Mouse (Mus musculus) right cerebral cortex, postnatal 4 days (tissue): ENCODE data around the gene Arntl.
"Not testable (repeated sequence)": the region's sequence is repeated elsewhere in the genome, so short reads cannot be mapped to it uniquely, and the experiment has no call there.

Source experiments
- DNase-seq: peaks from one replicate; pipeline ENCODE4 v3.0.0-alpha.2; 2022

The Arntl gene

DNA sequence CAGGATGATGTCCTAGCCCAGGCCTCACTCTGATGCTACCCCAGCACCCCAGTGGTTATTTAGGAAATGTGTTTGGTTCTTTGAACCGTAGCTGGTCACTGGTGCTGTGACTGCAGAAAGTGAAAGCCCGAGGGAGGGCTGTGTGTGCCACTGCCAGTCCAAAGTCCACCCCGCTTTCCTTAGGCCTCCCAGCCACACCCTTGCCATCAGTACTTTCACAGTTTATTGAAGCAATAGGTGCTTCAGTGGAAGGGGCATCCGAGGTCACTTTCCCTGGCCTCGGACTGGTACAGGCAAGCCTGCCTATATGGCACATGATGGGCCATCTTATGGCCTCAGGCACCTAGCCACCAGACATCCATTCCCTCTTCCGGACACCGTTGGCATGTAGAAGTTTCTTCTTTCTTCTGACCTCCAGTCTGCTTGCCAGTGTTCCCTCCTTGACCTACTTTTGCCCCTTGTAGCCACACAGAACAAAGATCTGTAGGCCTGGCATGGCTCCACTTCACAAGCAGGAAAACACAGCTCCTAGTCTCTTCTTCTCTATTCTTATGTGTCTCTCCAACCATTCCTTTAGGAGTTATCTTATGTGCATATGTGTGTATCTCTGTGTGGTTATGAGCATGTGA lies 46.6 kb downstream of the Arntl start:
- no peak for DNase-seq

GRCm38 (mm10) chr7:113256046-113256445 lies 48.8 kb downstream of the Arntl start:
- peak; percentile 43 for DNase-seq

GRCm38 (mm10) chr7:113258430-113258829 lies 51.2 kb downstream of the Arntl start:
- DNase-seq, result peak; percentile 25

DNA sequence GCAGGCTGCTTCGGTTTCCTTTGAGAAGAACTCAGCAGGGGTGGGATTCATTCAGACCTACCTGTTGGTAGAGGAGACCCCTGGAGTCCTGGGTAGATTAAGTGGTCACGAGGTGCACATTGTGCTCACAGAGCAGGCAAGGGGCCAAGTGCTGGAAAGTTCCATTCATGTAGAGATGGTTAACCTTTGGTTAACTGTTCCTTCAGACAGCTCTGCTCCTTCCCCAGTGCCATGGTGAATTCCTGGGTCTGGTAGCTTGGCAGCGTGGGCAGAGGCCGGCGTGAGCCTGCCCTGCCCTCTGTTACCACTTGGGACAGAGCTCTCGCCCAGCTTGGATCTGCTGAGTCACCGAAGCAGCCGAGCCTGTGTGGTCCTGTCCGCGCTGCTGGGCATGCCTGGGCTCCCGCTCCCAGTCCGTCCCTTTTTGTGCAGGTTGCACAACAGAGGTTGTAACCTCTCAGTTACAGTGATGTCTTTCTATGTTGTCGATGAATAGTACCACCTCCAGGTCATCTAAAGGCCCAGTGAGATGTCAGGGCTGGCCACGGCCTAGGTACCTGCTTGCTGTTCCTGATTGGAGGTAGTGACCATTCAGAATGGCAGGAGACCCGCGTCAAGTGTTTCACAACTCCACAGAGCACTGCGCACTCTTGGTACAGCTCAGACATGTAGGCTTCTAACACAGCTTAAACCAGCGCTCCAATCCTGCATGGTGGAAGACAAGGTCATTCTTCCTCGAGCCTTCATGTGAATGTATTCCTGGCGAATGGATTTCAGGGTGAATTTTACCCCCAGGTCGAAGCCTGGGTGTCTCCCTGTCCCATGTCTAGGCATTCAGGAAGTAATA lies 53.3 kb downstream of the Arntl start:
- peak; percentile 19 for DNase-seq

DNA sequence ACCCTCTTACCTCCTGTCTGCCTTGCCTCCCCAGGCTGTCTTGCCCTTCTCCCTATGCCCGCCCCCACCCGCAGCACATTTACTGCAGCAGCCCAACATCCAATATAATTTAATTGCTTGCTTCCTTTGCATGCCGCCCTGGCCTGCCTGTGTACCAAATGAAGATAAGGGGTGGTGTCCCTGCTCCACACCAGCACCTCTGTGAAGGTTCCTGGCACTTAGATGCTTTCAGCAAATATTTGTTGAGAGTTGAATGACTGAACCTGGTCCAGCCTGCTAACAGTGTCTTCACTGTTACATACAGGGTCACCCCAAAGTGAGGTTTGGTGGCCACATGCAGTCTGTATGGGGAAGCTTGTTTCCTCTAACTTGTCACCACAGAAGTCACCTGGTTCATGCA lies 54.4 kb downstream of the Arntl start:
- no peak for DNase-seq

DNA sequence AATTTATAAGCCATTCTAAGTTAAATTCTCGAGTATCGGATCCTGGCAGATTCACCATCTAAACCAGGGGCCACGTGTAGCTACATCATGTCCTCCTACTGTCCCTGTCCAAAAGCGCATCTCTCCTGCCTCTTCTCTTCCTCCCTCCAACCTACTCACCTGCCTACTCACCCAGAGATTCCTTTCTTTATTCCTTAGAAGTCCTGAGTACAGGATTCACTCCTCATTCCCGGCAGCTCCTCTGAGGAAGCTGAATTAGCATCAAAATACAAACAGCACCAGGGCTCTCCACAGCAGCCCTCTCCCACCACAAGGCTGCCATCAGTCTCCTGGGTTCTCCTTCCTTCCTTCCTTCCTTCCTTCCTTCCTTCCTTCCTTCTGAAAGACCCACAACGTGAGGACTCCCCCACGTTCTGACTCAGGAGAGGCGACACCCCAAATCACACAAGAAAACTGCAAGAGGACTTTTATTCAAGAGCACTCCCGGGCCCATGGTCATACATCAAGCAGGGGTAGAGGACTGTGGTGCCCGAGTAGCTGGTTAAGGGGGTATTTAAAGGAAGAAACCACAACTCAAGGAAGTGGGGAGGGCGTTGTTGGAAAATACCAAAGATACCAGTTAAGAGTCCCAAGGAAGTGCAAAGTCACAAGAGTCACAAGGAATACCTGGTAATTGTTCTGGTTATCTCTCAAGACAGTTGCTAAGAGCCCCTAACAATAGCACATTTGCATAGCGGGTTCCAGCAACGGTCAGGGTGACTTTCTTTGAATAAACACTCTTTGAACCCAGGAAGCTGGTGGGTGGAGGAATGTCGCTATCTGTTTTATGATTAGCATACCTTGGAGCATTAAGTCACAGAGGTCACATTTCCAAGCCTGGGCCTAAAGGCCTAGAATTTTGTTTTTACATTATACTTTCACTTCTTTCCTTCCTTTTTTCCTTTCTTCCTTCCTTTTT lies 55.5 kb downstream of the Arntl start:
- not testable (repeated sequence) for DNase-seq

DNA sequence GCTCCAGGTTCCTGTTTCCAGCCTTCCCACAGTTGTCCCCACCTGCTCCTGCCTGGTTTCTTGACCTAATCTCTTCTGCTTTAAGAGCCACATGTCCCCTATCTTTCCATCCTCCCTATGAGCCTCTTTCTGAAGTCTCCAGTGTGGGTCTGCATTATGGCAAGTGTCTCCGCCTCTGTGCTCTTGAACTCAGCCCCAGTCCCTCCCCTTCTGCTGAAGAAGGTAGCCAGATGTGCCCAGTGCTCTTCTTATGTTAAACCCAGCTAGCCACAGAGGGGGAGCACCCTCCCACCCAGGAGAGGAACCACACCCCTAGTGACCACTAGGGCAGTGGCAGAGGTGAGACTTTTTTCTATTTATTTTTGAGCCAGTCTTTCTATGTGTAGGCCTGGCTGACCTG lies 56.7 kb downstream of the Arntl start:
- DNase-seq, result no peak

DNA sequence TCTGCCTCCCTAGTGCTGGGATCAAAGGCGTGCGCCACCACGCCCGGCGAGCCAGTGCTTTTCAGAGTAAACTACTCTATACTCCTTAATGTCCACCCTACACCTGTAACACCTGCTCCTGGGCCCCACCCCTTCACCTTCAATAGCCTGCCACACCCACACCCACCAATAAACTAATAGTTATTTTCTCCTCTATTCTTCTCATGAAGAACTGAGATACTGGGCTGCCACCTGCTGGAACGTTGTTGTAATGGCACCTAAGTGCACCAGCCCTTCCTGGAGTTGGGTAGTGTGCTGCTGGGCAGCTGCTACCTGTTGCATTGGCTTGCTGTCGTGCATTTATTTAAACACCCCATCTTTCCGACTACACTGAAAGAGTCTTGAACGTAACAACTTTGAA lies 61.0 kb downstream of the Arntl start:
- peak; percentile 76 for DNase-seq

DNA sequence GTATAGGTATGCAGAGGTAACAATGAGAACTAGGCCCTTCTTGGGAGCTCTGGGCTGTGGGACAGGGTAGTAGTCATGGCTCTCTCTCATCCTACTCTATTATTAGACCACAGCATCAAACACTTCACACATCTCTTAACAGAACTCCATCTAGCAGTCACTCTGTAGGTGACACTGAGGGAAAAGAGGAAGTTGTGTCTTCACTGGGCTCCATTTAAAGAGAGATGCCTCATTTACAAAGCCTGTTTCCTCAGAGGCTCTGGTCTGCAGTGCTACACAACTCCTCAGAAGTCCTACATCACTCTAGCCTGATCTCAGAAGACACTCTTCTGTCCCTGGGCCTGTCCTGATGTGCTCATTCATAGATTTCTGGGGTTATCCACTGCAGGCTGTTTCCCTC lies 61.8 kb downstream of the Arntl start:
- DNase-seq, result no peak

DNA sequence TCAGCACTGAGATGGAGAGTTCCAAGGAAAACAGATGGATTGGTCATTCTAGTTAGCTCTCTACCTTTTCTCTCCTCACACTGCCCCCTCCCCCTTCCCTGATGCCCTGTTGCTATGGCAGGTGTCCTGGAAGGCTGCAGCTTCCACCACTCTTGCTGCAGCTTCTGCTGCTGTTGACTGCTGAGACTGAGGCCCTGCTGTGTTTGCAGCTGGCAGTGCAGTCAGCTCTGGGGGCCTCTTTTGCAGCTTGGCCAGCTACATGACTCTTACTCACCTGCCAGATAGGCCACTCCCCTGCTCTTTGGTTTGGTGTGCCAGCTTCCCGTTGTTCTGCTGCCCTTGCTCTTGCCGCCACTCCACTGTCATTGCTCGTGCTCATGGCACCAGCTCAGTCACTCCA lies 62.7 kb downstream of the Arntl start:
- no peak for DNase-seq

DNA sequence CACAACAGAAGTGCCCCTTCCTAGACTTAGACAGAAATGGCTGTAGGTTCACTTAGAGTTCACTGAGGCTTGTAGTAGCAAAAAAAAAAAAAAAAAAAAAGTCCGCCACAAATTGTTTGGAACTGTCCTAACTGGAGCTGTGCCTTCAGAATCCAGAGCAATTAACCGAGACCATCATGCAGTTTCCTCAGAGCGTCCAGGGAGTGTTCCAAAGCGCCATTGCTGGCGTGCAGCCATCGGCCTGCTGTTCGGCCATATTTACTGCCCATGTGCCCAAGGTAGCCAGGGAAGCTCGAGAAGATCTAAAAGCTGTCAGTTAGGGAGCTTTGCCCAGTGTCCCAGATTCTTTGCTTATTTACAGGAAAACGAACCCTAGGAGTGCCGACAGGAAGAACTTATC lies 63.3 kb downstream of the Arntl start:
- peak; percentile 63 for DNase-seq

DNA sequence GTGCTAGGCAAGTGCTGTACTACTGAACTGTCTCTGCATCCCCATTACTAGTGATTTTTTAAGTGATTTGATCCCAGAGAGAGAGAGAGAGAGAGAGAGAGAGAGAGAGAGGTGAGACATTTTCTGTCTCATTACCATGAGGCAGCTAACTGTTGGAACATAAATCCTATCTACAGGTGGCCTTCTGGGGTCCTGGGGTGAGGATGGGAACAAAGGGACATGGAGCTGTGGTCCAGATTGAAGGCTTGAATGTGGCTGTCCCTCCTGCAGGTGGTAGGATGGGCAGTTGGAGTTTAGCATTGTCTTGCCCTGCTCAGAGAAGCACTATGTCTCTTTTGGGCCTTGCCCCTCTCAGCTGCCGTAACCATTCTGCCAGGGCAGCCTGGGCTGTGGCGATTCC lies 63.7 kb downstream of the Arntl start:
- DNase-seq, result no peak

- no peak for DNase-seq
These were observed 65.2 kb downstream of the Arntl start for GRCm38 (mm10) chr7:113272338-113272997.

- no peak for DNase-seq
These were observed 70.0 kb downstream of the Arntl start for GRCm38 (mm10) chr7:113277245-113277644.

DNA sequence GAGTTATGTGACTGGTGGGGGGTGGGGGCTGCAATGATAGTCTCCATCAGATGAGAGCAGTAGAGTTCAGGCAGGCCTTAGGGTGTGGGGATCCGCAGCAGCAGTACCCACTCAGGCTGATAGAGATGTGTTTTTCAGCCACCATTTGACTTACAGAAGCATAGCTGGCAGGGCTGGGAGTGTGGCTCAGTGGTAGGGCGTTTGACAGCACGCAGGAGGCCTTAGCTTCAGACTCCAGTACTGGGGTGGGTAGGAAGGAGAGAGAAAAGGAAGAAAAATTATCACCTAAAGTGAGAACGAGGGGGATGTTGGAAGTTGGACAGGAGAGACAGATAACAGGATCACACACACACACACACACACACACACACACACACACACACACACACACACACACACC lies 71.2 kb downstream of the Arntl start:
- no peak for DNase-seq

GRCm38 (mm10) chr7:113279246-113279645 lies 72.0 kb downstream of the Arntl start:
- DNase-seq, result no peak

- no peak for DNase-seq
These were observed 78.1 kb downstream of the Arntl start for GRCm38 (mm10) chr7:113285405-113285804.

DNA sequence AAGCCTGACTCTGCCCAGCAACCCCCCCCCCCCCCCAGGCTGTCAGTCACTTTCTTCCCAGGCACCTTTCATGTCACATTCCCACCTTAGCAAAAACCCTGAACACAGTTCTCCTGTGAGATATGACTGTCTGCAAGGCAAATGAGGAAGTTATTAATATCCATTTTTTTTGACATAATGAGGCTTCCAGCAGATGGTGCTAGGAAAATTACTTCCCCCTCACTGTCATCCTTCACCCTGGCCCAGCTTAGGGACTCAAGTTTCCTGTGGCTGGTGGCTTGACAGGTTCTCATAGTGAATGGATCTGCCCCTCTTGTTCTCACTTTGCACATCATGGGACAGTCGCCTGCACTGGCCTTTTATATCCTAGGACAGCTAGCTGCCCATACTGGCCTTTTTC lies 81.9 kb downstream of the Arntl start:
- DNase-seq, result no peak

DNA sequence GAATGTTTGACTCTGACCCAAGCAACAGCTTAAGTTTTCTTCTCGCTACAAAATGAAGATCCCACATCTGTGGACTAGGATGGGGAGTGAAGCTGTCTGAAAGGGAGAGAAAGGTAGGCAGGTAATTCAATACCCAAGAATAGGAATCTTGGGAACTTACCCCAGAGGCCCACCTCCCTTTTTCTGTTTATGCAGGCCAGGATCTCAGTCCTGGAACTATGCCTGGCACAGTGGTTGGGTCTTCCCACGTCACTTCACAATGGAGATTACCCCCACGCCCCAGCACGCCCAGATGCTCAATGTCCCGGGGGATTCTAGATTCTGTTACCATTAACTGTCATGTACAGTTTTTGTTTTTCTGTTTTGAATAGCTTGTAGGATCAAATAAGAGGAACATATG lies 84.5 kb downstream of the Arntl start:
- no peak for DNase-seq

DNA sequence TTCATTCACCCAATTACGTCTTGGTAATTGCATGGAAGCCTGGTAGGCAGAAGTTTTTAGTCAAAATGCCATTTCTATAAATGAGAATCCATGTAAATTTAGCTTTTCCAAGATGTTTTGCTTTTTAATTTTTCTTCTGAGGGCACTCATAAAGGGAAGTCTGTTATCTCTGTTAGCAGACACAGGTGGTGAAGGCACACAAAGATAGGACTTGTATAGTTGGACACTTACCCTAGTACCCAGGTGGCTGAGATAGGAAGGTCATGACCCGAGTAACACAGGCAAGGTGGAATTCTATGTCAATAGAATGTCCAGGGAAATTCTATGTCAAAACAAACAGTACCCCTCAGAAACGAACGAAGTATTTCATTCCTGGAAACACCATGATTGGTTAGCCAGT lies 84.9 kb downstream of the Arntl start:
- no peak for DNase-seq

DNA sequence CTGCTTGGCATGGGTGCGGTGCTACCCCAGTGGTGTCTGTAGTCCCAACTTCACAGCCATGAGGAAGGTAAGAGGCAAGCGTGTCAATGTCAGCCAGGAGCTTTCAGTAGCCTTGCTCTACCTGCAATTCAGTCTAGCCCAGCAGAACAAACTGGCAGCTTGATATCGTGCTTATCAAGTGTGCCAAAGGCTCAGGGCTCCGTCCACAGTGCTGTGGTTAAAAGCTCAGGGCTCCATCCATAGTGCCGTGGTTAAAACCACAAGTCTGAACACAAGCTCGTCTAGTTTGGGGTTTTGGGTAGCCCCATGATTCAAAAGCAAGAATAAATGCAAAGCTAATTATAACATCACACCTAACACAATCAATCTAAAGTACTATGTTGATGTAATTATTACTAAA lies 87.3 kb downstream of the Arntl start:
- DNase-seq, result no peak

DNA sequence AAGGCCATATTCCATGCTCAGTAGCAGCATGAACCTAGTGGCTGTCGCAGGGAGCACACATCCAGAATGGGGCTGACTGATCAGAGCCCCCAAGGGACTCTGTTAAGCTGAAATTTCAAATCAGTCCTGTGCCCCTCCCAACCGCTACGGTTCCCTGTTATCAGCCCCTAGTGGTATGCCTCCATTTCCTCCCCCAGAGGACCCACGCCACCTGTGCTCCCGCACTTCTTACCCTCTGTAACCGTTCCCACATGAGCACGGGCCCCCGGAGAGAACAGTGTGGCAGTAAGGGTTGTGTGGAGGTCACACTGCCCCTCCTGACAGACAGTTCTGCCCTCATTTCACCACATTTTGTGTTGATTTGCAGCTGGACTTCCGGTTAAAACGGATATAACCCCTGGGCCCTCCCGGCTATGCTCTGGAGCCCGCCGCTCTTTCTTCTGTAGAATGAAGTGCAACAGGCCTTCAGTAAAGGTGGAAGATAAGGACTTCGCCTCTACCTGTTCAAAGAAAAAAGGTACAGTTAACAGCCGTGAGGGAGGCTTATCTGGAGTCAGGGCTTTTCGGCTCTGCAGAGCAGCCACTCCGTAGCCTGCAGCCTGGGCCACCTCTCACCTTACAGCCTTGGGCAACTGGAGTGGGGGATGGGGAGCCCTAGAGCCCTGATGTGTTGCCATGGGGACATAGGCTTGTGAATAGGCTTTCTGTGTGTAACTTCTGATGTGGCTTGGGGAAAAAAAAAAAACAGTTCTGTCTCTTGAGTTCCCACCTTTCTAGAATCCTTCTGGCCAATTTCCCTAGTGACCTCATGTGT lies 88.0 kb downstream of the Arntl start:
- no peak for DNase-seq
